Mouse (Mus musculus) limb, embryonic 14.5 days (tissue): ENCODE measurements at regions not wholly inside any gene's neighbourhood (a gene's known extent, or its start where the extent isn't known, plus 50 kb on each side); places are given as distances from the start of the nearest gene placed in this dataset.
A peak's percentile ranks its signal among the peaks of the same experiment; 100 is the strongest.

Source experiments
- ATAC-seq: fragments of 200-750 bp; cut with Nextera tagmentation; 2 replicates; pipeline ENCODE4 v1.8.0; 2017; ENCODE audit warnings: low read depth, moderate number of reproducible peaks, moderate TSS enrichment; ENCODE audit not compliant: low FRiP score
- DNase-seq: peaks from one replicate; pipeline ENCODE4 v3.0.0-alpha.2; 2015; ENCODE audit warnings: low spot score
- H3K27ac ChIP-seq: fragments of 300-500 bp; sonication (generic); replicated peaks from 2 replicates; pipeline ENCODE4 v1.5.1; 2014; ENCODE audit warnings: low read depth, mild to moderate bottlenecking, low read length, moderate library complexity, mixed read lengths
- H3K27me3 ChIP-seq: fragments of 300-500 bp; sonication (generic); 2 replicates; pipeline ENCODE4 v1.6.1; 2014; ENCODE audit warnings: low read length, mixed read lengths; ENCODE audit not compliant: control insufficient read depth, insufficient read depth
- H3K36me3 ChIP-seq: fragments of 300-500 bp; sonication (generic); 2 replicates; pipeline ENCODE4 v1.6.1; 2014; ENCODE audit warnings: mild to moderate bottlenecking, low read length, moderate library complexity, mixed read lengths; ENCODE audit not compliant: control insufficient read depth, insufficient read depth
- H3K4me1 ChIP-seq: fragments of 300-500 bp; sonication (generic); 2 replicates; pipeline ENCODE4 v1.6.1; 2014; ENCODE audit warnings: antibody characterized with exemption, low read length, mixed read lengths; ENCODE audit not compliant: control insufficient read depth, insufficient read depth
- H3K4me2 ChIP-seq: fragments of 300-500 bp; sonication (generic); replicated peaks from 2 replicates; pipeline ENCODE4 v1.6.1; 2014; ENCODE audit warnings: low read depth, mild to moderate bottlenecking, low read length, moderate library complexity; ENCODE audit not compliant: severe bottlenecking
- H3K4me3 ChIP-seq: fragments of 300-500 bp; sonication (generic); replicated peaks from 2 replicates; pipeline ENCODE4 v1.5.1; 2014; ENCODE audit warnings: low read length
- H3K9ac ChIP-seq: fragments of 300-500 bp; sonication (generic); 2 replicates; pipeline ENCODE4 v1.6.1; 2014; ENCODE audit warnings: mild to moderate bottlenecking, low read depth, low read length, moderate library complexity; ENCODE audit not compliant: severe bottlenecking
- H3K9me3 ChIP-seq: fragments of 300-500 bp; sonication (generic); 2 replicates; pipeline ENCODE4 v1.6.1; 2016; ENCODE audit warnings: low read length; ENCODE audit not compliant: control insufficient read depth
- POLR2A ChIP-seq: fragments of 200-500 bp; IDR thresholded peaks from 2 replicates; pipeline ENCODE4 v1.8.0; 2012; ENCODE audit warnings: inconsistent platforms, mild to moderate bottlenecking, moderate library complexity, borderline replicate concordance; ENCODE audit not compliant: insufficient read depth, insufficient read length; ENCODE audit errors: extremely low read depth
- WGBS: fragments of 180-500 bp; shearing (Covaris S2); extraction: QIAGEN DNeasy Blood & Tissue Kit; methylation state at CpG from one replicate; pipeline ENCODE4 v1.1.7; 2014; 5-methylcytosine and 5-hydroxymethylcytosine counted together

GRCm38 (mm10) chr14:90725026-90725425, 2253.8 kb upstream of the Pcdh20 start:
- Histone ChIP-seq H3K27me3 (no peaks in the 10 kb centered on the region), H3K4me3 (no peak overlapping the region), H3K9me3 (no peaks in the 10 kb centered on the region), H3K36me3 (no peaks in the 10 kb centered on the region), H3K9ac (no peak overlapping the region), H3K4me2 (no peak overlapping the region), H3K27ac (no peak overlapping the region), H3K4me1 (no peaks in the 10 kb centered on the region)
- DNase-seq: peak; percentile 28
- TF ChIP-seq POLR2A: no peak
- peak; percentile 62; the same call in 1 of the 2 replicates for ATAC-seq
- WGBS: 40% methylated on average over 1 of the region's 1 CpGs

GRCm38 (mm10) chr14:90680377-90680776, 2209.2 kb upstream of the Pcdh20 start:
- Histone ChIP-seq H3K27me3 (no peaks in the 10 kb centered on the region), H3K9me3 (no peaks in the 10 kb centered on the region), H3K9ac (no peak overlapping the region), H3K36me3 (no peaks in the 10 kb centered on the region), H3K4me1 (no peaks in the 10 kb centered on the region), H3K4me2 (no peak overlapping the region), H3K27ac (no peak overlapping the region), H3K4me3 (no peak overlapping the region)
- 81% methylated on average over 3 of the region's 3 CpGs for WGBS
- TF ChIP-seq POLR2A: no peak
- ATAC-seq (no peak), DNase-seq (no peak)

- ATAC-seq (no peak), DNase-seq (no peak)
- Histone ChIP-seq H3K4me2 (no peak overlapping the region), H3K36me3 (no peaks in the 10 kb centered on the region), H3K9ac (no peak overlapping the region), H3K9me3 (no peaks in the 10 kb centered on the region), H3K4me3 (no peak overlapping the region), H3K4me1 (no peaks in the 10 kb centered on the region), H3K27me3 (no peaks in the 10 kb centered on the region), H3K27ac (no peak overlapping the region)
- 91% methylated on average over 4 of the region's 4 CpGs for WGBS
- TF ChIP-seq POLR2A: no peak
Observed at GRCm38 (mm10) chr14:90670359-90670758, 2199.2 kb upstream of the Pcdh20 start.
